Mouse (Mus musculus) kidney, adult 2 months (tissue): Measurements from ENCODE around the gene Muc2. TPM values are rescaled to one million over a fixed set of nuclear protein-coding genes. Genes with fewer than 3 reads are reported as not detected.

Experiments used
- DNase-seq: peaks from one replicate; pipeline ENCODE4 v3.0.0; 2021
- H3K27ac ChIP-seq: fragments of 200-500 bp; 2 replicates; pipeline ENCODE4 v1.5.1; 2012; ENCODE audit warnings: low read depth, low read length, control low read depth, inconsistent platforms; ENCODE audit not compliant: insufficient read depth
- H3K27me3 ChIP-seq: fragments of 200-500 bp; replicated peaks from 2 replicates; pipeline ENCODE4 v1.6.1; 2012; ENCODE audit warnings: mild to moderate bottlenecking, moderate library complexity, low read length, inconsistent platforms; ENCODE audit not compliant: control insufficient read depth, insufficient read depth
- H3K36me3 ChIP-seq: fragments of 200-500 bp; 2 replicates; pipeline ENCODE4 v1.6.1; 2012; ENCODE audit warnings: mild to moderate bottlenecking, moderate library complexity, low read length, inconsistent platforms; ENCODE audit not compliant: control insufficient read depth, insufficient read depth
- H3K4me1 ChIP-seq: fragments of 200-500 bp; 2 replicates; pipeline ENCODE4 v1.6.1; 2011; ENCODE audit warnings: low read length; ENCODE audit not compliant: control insufficient read depth, insufficient read depth
- H3K4me3 ChIP-seq: fragments of 200-500 bp; 2 replicates; pipeline ENCODE4 v1.5.1; 2011; ENCODE audit warnings: mild to moderate bottlenecking, low read depth, low read length, control low read depth; ENCODE audit not compliant: insufficient read depth
- CTCF ChIP-seq: fragments of 200-500 bp; conservative IDR thresholded peaks from 2 replicates; pipeline ENCODE4 v1.5.1; 2011; ENCODE audit warnings: low read depth, mild to moderate bottlenecking, control low read depth, low read length, moderate library complexity, mixed read lengths; ENCODE audit not compliant: insufficient read depth, insufficient read length
- POLR2A ChIP-seq: fragments of 200-500 bp; IDR thresholded peaks from one replicate; pipeline ENCODE4 v1.6.1; 2011; ENCODE audit warnings: low read depth, low read length, control low read depth
- WGBS: fragments of 180-500 bp; shearing (Covaris S2); methylation state at CpG from one replicate; pipeline ENCODE4 v1.1.7; 2018; 5-methylcytosine and 5-hydroxymethylcytosine counted together
- polyA plus RNA-seq: library from polyadenylated mRNA; depleted of rRNA; stranded (reverse); fragments of >200 nt; gene quantifications from 2 replicates; pipeline ENCODE4 v1.2.3, GENCODE M21; 2012

The Muc2 gene
- polyA plus RNA-seq, 1 experiment = 0.39 TPM

DNA sequence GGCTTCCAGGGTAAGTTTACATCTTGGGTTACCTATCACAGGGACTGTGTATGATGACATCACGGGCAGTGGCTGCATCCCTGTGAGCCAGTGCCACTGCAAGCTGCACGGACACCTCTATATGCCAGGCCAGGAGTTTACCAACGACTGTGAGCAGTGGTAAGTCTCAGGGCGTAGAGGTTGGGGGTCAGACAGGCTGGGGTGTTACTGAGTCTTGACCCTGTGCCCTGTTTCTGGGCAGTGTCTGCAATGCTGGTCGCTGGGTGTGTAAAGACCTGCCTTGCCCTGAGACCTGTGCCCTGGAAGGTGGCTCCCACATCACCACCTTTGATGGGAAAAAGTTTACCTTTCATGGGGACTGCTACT, 4.1 kb downstream of the Muc2 start:
- 72% methylated on average over 5 of the region's 5 CpGs for WGBS
- no peaks in the 10 kb centered on the region for H3K27me3 ChIP-seq
- DNase-seq = no peak
- TF ChIP-seq POLR2A = no peak
- no peak for TF ChIP-seq CTCF
- no peaks in the 10 kb centered on the region for H3K36me3 ChIP-seq
- no peaks in the 10 kb centered on the region for H3K4me1 ChIP-seq
- H3K4me3 ChIP-seq = no peak overlapping the region
- H3K27ac ChIP-seq = no peak overlapping the region

DNA sequence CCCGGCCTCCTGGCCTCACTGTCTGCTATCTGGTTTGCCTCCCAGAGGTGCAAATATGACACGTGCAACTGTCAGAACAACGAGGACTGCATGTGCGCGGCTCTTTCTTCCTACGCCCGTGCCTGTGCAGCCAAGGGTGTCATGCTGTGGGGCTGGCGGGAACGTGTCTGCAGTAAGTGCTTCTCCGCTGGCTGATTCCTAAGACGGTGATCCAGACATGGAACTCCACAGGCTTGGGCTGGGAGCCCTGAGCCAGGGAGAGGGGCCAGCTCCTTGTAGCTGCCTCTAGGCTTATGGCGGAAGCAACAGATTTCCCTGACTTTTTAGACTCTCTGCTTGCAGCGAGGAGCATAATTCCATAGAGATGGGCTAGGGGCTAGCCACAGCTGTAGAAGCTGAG, 6.4 kb downstream of the Muc2 start:
- no peak overlapping the region for H3K4me3 ChIP-seq
- H3K4me1 ChIP-seq = no peaks in the 10 kb centered on the region
- 55% methylated on average over 13 of the region's 13 CpGs for WGBS
- DNase-seq = no peak
- no peaks in the 10 kb centered on the region for H3K27me3 ChIP-seq
- TF ChIP-seq CTCF (no peak), POLR2A (no peak)
- no peak overlapping the region for H3K27ac ChIP-seq
- H3K36me3 ChIP-seq = no peaks in the 10 kb centered on the region

DNA sequence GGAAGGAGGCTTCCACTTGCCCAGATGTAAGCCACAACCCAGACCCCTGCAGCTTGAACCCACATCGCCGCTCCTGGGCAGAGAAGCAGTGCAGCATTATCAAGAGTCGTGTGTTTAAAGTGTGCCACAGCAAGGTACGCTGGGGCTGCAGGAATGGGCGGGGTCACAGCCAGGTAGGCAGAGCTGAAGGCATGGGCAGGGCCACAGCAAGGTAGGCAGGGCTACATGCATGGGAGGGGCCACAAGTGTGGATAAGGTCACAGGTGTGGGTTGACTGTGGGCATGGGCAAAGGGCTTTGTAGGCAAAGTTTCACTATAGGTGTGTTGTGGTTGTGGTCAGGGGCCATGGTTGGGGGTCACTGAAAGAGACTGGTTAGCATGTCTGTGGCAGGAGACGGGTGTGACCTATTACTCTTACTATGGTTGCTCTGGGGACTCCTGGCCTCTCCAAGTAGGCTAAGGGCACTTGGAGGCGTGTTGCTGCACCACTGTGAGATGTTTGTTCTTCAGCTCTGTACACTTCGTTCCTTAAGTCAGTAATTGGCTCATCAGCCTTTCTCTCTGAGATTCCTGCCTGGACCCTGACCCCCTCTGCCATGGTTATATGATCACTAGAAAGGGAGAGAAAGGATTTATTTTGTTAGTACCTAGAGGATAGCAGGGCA, 9.5 kb downstream of the Muc2 start:
- 79% methylated on average over 8 of the region's 8 CpGs for WGBS
- TF ChIP-seq POLR2A (no peak), CTCF (no peak)
- no peak overlapping the region for H3K4me3 ChIP-seq
- no peak overlapping the region for H3K27ac ChIP-seq
- no peaks in the 10 kb centered on the region for H3K27me3 ChIP-seq
- no peak for DNase-seq
- H3K4me1 ChIP-seq = no peaks in the 10 kb centered on the region
- H3K36me3 ChIP-seq = no peaks in the 10 kb centered on the region

DNA sequence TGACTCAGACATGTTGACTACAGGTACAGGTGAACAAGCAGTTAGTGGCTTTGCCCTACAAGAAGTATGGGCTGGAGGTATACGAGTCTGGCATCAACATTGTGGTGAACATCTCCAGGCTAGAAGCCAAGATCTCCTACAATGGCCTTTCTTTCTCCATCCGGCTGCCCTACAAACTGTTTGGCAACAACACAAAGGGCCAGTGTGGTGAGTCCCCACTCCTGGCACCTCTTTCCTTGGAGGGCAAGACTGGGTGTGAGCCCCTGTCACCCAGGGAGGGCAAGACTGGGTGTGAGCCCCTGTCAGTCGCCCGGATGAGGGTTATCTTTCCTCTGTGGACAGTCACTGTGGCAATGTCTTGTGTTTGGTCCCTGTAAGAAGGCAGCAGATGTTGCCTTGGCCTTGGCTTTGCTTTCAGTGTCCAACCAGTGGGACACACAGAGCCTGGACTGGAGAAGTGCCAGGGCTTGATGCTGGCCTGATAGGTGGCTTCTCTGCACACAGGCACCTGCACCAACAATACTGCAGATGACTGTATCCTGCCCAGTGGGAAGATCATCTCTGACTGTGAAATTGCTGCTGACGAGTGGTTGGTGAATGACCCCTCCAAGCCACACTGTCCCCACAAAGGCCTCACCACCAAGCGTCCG, 57.4 kb downstream of the Muc2 start:
- no peak for DNase-seq
- TF ChIP-seq POLR2A = no peak
- TF ChIP-seq CTCF = no peak

DNA sequence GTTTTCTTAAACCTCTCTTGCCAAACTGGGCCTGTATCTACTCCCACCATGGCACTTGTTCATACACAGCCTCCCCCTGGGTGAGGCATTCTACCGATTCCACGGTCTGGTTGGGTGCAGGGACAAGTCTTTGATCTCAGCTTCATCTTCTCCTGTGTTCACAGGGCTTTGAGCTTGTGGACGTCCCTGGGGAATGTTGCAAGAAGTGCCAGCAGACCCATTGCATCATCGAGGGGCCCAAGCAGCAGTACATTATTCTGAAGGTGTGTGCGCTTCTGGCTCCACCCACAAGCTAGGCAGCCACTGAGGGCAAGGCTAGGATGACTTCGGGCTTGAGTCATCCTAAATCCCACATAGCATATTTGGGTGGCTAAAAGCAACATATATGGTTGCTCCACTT, 62.4 kb downstream of the Muc2 start:
- TF ChIP-seq POLR2A = no peak
- no peak for TF ChIP-seq CTCF
- no peak overlapping the region for H3K27ac ChIP-seq
- DNase-seq = no peak
- H3K4me3 ChIP-seq = no peak overlapping the region
- no peaks in the 10 kb centered on the region for H3K36me3 ChIP-seq
- H3K27me3 ChIP-seq = no peaks in the 10 kb centered on the region
- H3K4me1 ChIP-seq = no peaks in the 10 kb centered on the region
- 69% methylated on average over 6 of the region's 6 CpGs for WGBS

More for the DNA sequence above, 57.4 kb downstream of the Muc2 start:
- Histone ChIP-seq H3K36me3 (no peaks in the 10 kb centered on the region), H3K4me1 (no peaks in the 10 kb centered on the region), H3K27ac (no peak overlapping the region), H3K4me3 (no peak overlapping the region), H3K27me3 (no peaks in the 10 kb centered on the region)
- 87% methylated on average over 7 of the region's 7 CpGs for WGBS

DNA sequence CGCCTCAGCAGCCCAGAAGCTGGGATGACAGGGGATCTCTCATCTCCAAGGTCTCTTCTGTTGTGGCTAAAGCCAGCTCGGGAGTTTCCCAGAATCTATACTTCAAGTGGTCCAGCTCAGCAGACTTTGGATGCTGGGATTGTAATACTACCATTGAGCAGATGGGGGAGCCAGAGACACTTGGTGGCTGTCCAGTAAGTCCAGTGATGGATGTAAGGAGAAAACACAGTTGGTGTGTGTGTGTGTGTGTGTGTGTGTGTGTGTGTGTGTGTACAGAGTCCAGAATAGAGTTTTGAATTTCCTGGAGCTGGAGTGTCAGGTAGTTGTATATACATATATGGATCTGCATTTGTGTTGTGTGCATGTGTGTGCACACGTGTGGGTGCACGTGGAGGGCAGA, 65.7 kb downstream of the Muc2 start:
- H3K27me3 ChIP-seq = no peaks in the 10 kb centered on the region
- peak; percentile 83 for TF ChIP-seq CTCF
- no peak for TF ChIP-seq POLR2A
- DNase-seq = peak; percentile 64
- H3K27ac ChIP-seq = no peak overlapping the region
- no peak overlapping the region for H3K4me3 ChIP-seq
- no peaks in the 10 kb centered on the region for H3K36me3 ChIP-seq
- WGBS = 41% methylated on average over 4 of the region's 4 CpGs
- H3K4me1 ChIP-seq = no peaks in the 10 kb centered on the region

DNA sequence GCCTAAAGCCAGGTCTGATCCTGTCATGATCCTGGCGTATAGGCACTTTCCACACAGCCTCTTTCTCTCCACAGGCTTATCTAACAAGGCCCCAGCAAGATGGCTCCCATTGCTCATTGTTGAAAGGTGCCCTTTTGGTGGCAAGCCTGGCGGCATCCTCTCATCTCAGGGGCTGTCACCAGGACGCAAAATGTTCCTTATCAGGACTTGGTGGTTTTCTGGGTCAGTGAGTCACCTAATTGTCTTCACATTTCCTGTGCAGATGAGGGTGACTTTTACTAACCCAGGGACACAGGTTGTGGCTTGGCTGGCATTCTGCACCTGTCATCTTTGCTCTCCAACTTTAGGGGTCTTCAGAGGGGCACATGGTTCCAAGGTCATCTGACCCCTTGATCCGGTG, 68.2 kb downstream of the Muc2 start:
- Histone ChIP-seq H3K4me1 (no peaks in the 10 kb centered on the region), H3K27me3 (no peaks in the 10 kb centered on the region), H3K4me3 (no peak overlapping the region), H3K36me3 (no peaks in the 10 kb centered on the region), H3K27ac (no peak overlapping the region)
- TF ChIP-seq POLR2A = no peak
- no peak for TF ChIP-seq CTCF
- WGBS = 71% methylated on average over 4 of the region's 4 CpGs
- DNase-seq = no peak
